Mouse (Mus musculus) limb, embryonic 14.5 days (tissue): ENCODE results near the gene Rgl3. TPM values are rescaled to one million over a fixed set of nuclear protein-coding genes. Genes with fewer than 3 reads are reported as not detected.
A peak's percentile ranks its signal among the peaks of the same experiment; 100 is the strongest.

Experiments used
- ATAC-seq: fragments of 200-750 bp; cut with Nextera tagmentation; 2 replicates; pipeline ENCODE4 v1.8.0; 2017; ENCODE audit warnings: low read depth, moderate number of reproducible peaks, moderate TSS enrichment; ENCODE audit not compliant: low FRiP score
- DNase-seq: peaks from one replicate; pipeline ENCODE4 v3.0.0-alpha.2; 2015; ENCODE audit warnings: low spot score
- H3K27ac ChIP-seq: fragments of 300-500 bp; sonication (generic); replicated peaks from 2 replicates; pipeline ENCODE4 v1.5.1; 2014; ENCODE audit warnings: low read depth, mild to moderate bottlenecking, low read length, moderate library complexity, mixed read lengths
- H3K27me3 ChIP-seq: fragments of 300-500 bp; sonication (generic); 2 replicates; pipeline ENCODE4 v1.6.1; 2014; ENCODE audit warnings: low read length, mixed read lengths; ENCODE audit not compliant: control insufficient read depth, insufficient read depth
- H3K36me3 ChIP-seq: fragments of 300-500 bp; sonication (generic); 2 replicates; pipeline ENCODE4 v1.6.1; 2014; ENCODE audit warnings: mild to moderate bottlenecking, low read length, moderate library complexity, mixed read lengths; ENCODE audit not compliant: control insufficient read depth, insufficient read depth
- H3K4me1 ChIP-seq: fragments of 300-500 bp; sonication (generic); 2 replicates; pipeline ENCODE4 v1.6.1; 2014; ENCODE audit warnings: antibody characterized with exemption, low read length, mixed read lengths; ENCODE audit not compliant: control insufficient read depth, insufficient read depth
- H3K4me2 ChIP-seq: fragments of 300-500 bp; sonication (generic); replicated peaks from 2 replicates; pipeline ENCODE4 v1.6.1; 2014; ENCODE audit warnings: low read depth, mild to moderate bottlenecking, low read length, moderate library complexity; ENCODE audit not compliant: severe bottlenecking
- H3K4me3 ChIP-seq: fragments of 300-500 bp; sonication (generic); replicated peaks from 2 replicates; pipeline ENCODE4 v1.5.1; 2014; ENCODE audit warnings: low read length
- H3K9ac ChIP-seq: fragments of 300-500 bp; sonication (generic); 2 replicates; pipeline ENCODE4 v1.6.1; 2014; ENCODE audit warnings: mild to moderate bottlenecking, low read depth, low read length, moderate library complexity; ENCODE audit not compliant: severe bottlenecking
- H3K9me3 ChIP-seq: fragments of 300-500 bp; sonication (generic); 2 replicates; pipeline ENCODE4 v1.6.1; 2016; ENCODE audit warnings: low read length; ENCODE audit not compliant: control insufficient read depth
- POLR2A ChIP-seq: fragments of 200-500 bp; IDR thresholded peaks from 2 replicates; pipeline ENCODE4 v1.8.0; 2012; ENCODE audit warnings: inconsistent platforms, mild to moderate bottlenecking, moderate library complexity, borderline replicate concordance; ENCODE audit not compliant: insufficient read depth, insufficient read length; ENCODE audit errors: extremely low read depth
- WGBS: fragments of 180-500 bp; shearing (Covaris S2); extraction: QIAGEN DNeasy Blood & Tissue Kit; methylation state at CpG from one replicate; pipeline ENCODE4 v1.1.7; 2014; 5-methylcytosine and 5-hydroxymethylcytosine counted together
- polyA plus RNA-seq, 2 experiments: library from polyadenylated mRNA; depleted of rRNA in 1 of 2; stranded (reverse) in 1 of 2; unstranded in 1 of 2; fragments of >200 nt; fragmentation: Nextera tagmentation in 1 of 2; extraction: Ambion mirVana in 1 of 2; gene quantifications; 2 replicates each; pipeline versions ENCODE4 v1.2.1 to v1.2.3; 2012 to 2014

Rgl3 gene
- polyA plus RNA-seq, 2 experiments: 1.1 to 3.2 TPM

DNA sequence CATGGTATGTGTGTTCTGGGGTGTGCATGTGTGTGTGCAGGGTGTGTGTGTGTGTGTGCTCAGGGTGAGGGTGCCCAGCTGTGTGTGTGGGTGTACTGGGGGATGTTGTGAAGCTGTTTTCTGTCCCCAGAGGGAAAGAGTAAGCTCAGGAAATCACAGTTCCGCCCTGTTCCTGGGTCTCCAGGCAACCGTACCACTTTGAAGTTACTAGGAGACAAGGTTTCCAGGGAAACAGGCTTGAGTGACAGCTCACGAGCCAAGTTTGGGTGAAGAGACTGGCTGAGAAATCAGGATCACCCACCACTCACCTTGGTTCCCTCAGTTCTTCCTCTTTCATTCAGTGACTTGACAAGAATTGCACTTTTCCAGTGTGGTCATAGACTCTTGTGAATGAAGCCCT, 35.6 kb downstream of the Rgl3 start:
- Histone ChIP-seq H3K9me3 (no peaks in the 10 kb centered on the region), H3K4me1 (peaks cover 4% of the 10 kb centered on the region; the same call in 1 of the 2 replicates), H3K27ac (no peak overlapping the region), H3K4me3 (no peak overlapping the region), H3K9ac (no peak overlapping the region), H3K4me2 (no peak overlapping the region), H3K36me3 (0 out of 2 replicates have a peak, but pooled peaks cover 4% of the 10 kb centered on the region), H3K27me3 (no peaks in the 10 kb centered on the region)
- DNase-seq: no peak
- ATAC-seq: no peak
- WGBS: 16% methylated on average over 3 of the region's 3 CpGs
- no peak for TF ChIP-seq POLR2A

DNA sequence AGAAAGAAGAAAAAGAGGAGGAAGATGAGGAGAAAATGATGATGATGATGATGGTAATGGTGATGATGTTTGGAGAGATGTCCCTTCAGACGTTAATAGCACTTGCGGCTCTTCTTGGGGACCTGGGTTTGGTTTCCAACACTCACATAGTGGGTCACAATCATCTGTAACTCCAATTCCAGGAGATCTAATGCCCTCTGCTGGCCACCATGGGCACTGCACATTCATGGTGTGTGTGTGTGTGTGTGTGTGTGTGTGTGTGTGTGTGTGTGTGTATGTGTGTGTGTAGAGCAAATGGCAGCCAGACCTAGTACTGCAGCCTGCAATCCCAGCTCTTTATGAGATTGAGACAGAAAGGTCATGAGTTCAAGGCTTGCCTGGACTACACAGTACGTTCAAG, 37.3 kb downstream of the Rgl3 start:
- WGBS: 74% methylated on average over 3 of the region's 3 CpGs

DNA sequence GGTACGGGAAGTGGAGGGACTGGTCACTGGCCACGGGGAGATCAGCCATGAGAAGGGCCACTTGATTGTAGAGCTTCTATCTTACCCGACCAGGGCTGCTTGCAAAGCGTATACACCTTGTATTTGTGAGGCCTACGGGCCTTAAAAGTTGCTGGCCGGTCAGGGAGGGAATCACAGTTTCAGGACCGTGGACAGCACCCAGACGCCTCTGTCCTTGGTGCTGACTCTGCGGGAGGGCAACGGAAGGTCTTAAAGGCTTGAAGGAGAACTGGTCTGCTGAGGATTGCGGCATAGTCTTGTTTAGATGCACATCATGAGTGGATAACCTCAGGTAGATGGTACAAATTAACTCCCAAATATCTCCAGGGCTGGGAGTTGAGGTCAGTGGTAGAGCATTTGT, 38.9 kb downstream of the Rgl3 start:
- H3K27ac ChIP-seq: no peak overlapping the region
- H3K36me3 ChIP-seq: no peaks in the 10 kb centered on the region
- H3K9ac ChIP-seq: no peak overlapping the region
- no peaks in the 10 kb centered on the region for H3K4me1 ChIP-seq
- H3K4me2 ChIP-seq: no peak overlapping the region
- no peak for ATAC-seq
- no peak for TF ChIP-seq POLR2A
- no peaks in the 10 kb centered on the region for H3K9me3 ChIP-seq
- H3K4me3 ChIP-seq: no peak overlapping the region
- 15% methylated on average over 11 of the region's 11 CpGs for WGBS
- peak; percentile 27 for DNase-seq
- no peaks in the 10 kb centered on the region for H3K27me3 ChIP-seq

More for the DNA sequence above, 37.3 kb downstream of the Rgl3 start:
- Histone ChIP-seq H3K36me3 (no peaks in the 10 kb centered on the region), H3K4me2 (no peak overlapping the region), H3K9ac (no peak overlapping the region), H3K4me1 (peaks cover 4% of the 10 kb centered on the region; the same call in 1 of the 2 replicates), H3K27me3 (no peaks in the 10 kb centered on the region), H3K27ac (no peak overlapping the region), H3K9me3 (no peaks in the 10 kb centered on the region), H3K4me3 (no peak overlapping the region)
- no peak for ATAC-seq
- TF ChIP-seq POLR2A: no peak
- no peak for DNase-seq

DNA sequence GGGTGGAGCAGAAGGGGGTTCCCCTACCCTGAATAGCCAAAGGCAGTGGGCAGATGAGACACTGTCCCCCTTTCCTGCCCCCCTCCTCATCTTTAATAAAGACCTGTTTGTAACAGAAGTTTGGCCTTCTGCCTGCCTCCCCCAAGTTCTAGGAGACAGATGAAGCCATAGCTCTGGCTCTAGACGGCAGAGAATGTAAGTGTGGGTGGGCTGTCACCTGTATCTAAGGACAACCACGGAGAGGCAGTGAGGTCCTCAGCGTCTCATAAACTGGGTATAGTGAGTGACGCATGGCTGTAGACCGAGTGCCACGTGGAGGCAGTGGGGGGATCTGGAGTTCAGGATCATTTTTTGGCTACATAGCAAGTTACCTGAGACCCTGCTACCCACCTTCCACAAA, 40.5 kb downstream of the Rgl3 start:
- no peak for TF ChIP-seq POLR2A

DNA sequence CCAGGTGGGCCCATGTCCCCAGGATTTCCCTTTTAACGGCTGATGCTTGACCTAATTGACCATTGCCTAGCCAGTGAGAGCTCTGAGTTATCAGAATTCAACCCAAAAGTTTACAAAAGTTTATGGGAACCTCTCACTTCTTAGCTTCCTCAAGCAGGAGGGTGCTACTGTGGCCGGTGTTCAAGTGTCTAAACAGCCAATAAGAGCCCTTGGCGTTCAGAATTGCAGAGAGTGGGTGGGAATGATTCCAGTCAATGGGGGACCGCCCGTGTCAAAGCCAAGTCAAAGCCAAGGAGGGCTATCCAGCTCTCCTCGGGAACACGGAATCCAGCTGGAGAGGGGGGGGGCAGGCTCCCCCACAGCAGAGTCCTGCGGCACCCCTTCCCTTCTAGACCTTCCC, 41.1 kb downstream of the Rgl3 start:
- H3K27ac ChIP-seq: no peak overlapping the region
- no peak for ATAC-seq
- no peak overlapping the region for H3K4me3 ChIP-seq
- no peaks in the 10 kb centered on the region for H3K36me3 ChIP-seq
- H3K9me3 ChIP-seq: no peaks in the 10 kb centered on the region
- H3K27me3 ChIP-seq: no peaks in the 10 kb centered on the region
- TF ChIP-seq POLR2A: no peak
- no peak for DNase-seq
- H3K4me1 ChIP-seq: no peaks in the 10 kb centered on the region
- H3K4me2 ChIP-seq: no peak overlapping the region
- WGBS: 59% methylated on average over 7 of the region's 8 CpGs
- H3K9ac ChIP-seq: no peak overlapping the region

More for the DNA sequence above, 40.5 kb downstream of the Rgl3 start:
- H3K4me1 ChIP-seq: no peaks in the 10 kb centered on the region
- no peak overlapping the region for H3K4me3 ChIP-seq
- H3K9me3 ChIP-seq: no peaks in the 10 kb centered on the region
- no peak for DNase-seq
- no peaks in the 10 kb centered on the region for H3K36me3 ChIP-seq
- H3K27ac ChIP-seq: no peak overlapping the region
- H3K9ac ChIP-seq: no peak overlapping the region
- H3K4me2 ChIP-seq: no peak overlapping the region
- H3K27me3 ChIP-seq: no peaks in the 10 kb centered on the region
- WGBS: 70% methylated on average over 6 of the region's 6 CpGs
- ATAC-seq: no peak
